In genomic region chrX:7904441-7904840, GRCm38 (mm10) we compare ENCODE assay signal across 46 mouse cellular contexts. TPM values are rescaled to one million over a fixed set of nuclear protein-coding genes. Genes with fewer than 3 reads are reported as not detected.
"Had no signal": no experiment of that assay in that cellular context is flagged by ENCODE, and none has a peak within 500 bp of the region (broad histone marks: within the 10 kb centered on the region; RNA-seq: fewer than 3 reads in every experiment).

No protein-coding gene starts in this region.

- DNase-seq: left cerebral cortex, postnatal 4 days; liver; liver, embryonic 13.5 days; liver, postnatal 0 days; lung, adult 18-20 months; lung, adult 2 months; lung, embryonic 14.5 days; lung, postnatal 10 days; lung, postnatal 14 days; lung, postnatal 36 days; lung, postnatal 4 days; midbrain, embryonic 14.5 days had no signal

RNA-seq across cellular contexts. Expression of gene Gm10491, which starts 3.2 kb away (rescaled TPM):
- total RNA-seq: left cerebral cortex, postnatal 10 days; left cerebral cortex, postnatal 14 days; left cerebral cortex, postnatal 25 days; left cerebral cortex, postnatal 36 days; left cerebral cortex, postnatal 4 days; liver, adult 2 months; megakaryocyte progenitor cell, adult 5-6 weeks; megakaryocyte, adult 5-6 weeks; megakaryocyte-erythroid progenitor cell, adult 5-6 weeks; midbrain, postnatal 0 days; monocyte, adult 5-6 weeks had no signal
- polyA plus RNA-seq: limb, embryonic 10.5 days; limb, embryonic 11.5 days; limb, embryonic 12.5 days; limb, embryonic 13.5 days; limb, embryonic 14.5 days; limb, embryonic 15.5 days; liver, adult 2 months; liver, embryonic 11.5 days; liver, embryonic 12.5 days; liver, embryonic 13.5 days; liver, embryonic 14.5 days; liver, embryonic 15.5 days; liver, embryonic 16.5 days; liver, postnatal 0 days; lung, adult 2 months; lung, embryonic 14.5 days; lung, embryonic 15.5 days; lung, embryonic 16.5 days; lung, postnatal 0 days; macrophage; midbrain, embryonic 10.5 days; midbrain, embryonic 11.5 days; midbrain, embryonic 12.5 days; midbrain, embryonic 13.5 days; midbrain, embryonic 14.5 days; midbrain, embryonic 15.5 days; midbrain, embryonic 16.5 days; midbrain, postnatal 0 days; myocyte; neural tube, embryonic 11.5 days; neural tube, embryonic 12.5 days had no signal

RNA-seq across cellular contexts. Expression of gene Gm10490, which starts 4.9 kb away (rescaled TPM):
- total RNA-seq: left cerebral cortex, postnatal 10 days; left cerebral cortex, postnatal 14 days; left cerebral cortex, postnatal 25 days; left cerebral cortex, postnatal 36 days; left cerebral cortex, postnatal 4 days; liver, adult 2 months; megakaryocyte progenitor cell, adult 5-6 weeks; megakaryocyte, adult 5-6 weeks; megakaryocyte-erythroid progenitor cell, adult 5-6 weeks; midbrain, postnatal 0 days; monocyte, adult 5-6 weeks had no signal
- polyA plus RNA-seq: limb, embryonic 10.5 days; limb, embryonic 11.5 days; limb, embryonic 12.5 days; limb, embryonic 13.5 days; limb, embryonic 14.5 days; limb, embryonic 15.5 days; liver, adult 2 months; liver, embryonic 11.5 days; liver, embryonic 12.5 days; liver, embryonic 13.5 days; liver, embryonic 14.5 days; liver, embryonic 15.5 days; liver, embryonic 16.5 days; liver, postnatal 0 days; lung, adult 2 months; lung, embryonic 14.5 days; lung, embryonic 15.5 days; lung, embryonic 16.5 days; lung, postnatal 0 days; macrophage; midbrain, embryonic 10.5 days; midbrain, embryonic 11.5 days; midbrain, embryonic 12.5 days; midbrain, embryonic 13.5 days; midbrain, embryonic 14.5 days; midbrain, embryonic 16.5 days; midbrain, postnatal 0 days; myocyte; neural tube, embryonic 11.5 days; neural tube, embryonic 12.5 days had no signal

RNA-seq across cellular contexts. Expression of gene Pcsk1n, which starts 15.2 kb away (rescaled TPM):
- total RNA-seq: megakaryocyte progenitor cell, adult 5-6 weeks; megakaryocyte, adult 5-6 weeks; megakaryocyte-erythroid progenitor cell, adult 5-6 weeks; monocyte, adult 5-6 weeks had no signal
- polyA plus RNA-seq: liver, adult 2 months; liver, embryonic 14.5 days; liver, postnatal 0 days; macrophage; myocyte had no signal
